ENCODE assay signal across 1 mouse cellular context in genomic region chr13:112639111-112639510, GRCm38 (mm10).
TF ChIP-seq lines count a peak whose summit lies in the region.

No protein-coding gene starts in this region.

TF ChIP-seq in MEL, 35 proteins besides CTCF, POLR2A, EP300 and RAD21:
- peak; percentile 18; the same call in 1 of the 2 replicates for TF ChIP-seq BHLHE40 (IDR thresholded peaks at IDR 0.05; ENCODE audit: borderline replicate concordance, low read depth, low read length)
- no peak for TF ChIP-seq CHD1 (IDR thresholded peaks at IDR 0.05; ENCODE audit: low read depth, low read length)
